Mouse (Mus musculus) thymus, postnatal 4 days (tissue): ENCODE data around the gene Taok2.
A peak's percentile ranks its signal among the peaks of the same experiment; 100 is the strongest.

Source experiments
- DNase-seq: peaks from one replicate; pipeline ENCODE4 v3.0.0; 2021

Taok2 gene

DNA sequence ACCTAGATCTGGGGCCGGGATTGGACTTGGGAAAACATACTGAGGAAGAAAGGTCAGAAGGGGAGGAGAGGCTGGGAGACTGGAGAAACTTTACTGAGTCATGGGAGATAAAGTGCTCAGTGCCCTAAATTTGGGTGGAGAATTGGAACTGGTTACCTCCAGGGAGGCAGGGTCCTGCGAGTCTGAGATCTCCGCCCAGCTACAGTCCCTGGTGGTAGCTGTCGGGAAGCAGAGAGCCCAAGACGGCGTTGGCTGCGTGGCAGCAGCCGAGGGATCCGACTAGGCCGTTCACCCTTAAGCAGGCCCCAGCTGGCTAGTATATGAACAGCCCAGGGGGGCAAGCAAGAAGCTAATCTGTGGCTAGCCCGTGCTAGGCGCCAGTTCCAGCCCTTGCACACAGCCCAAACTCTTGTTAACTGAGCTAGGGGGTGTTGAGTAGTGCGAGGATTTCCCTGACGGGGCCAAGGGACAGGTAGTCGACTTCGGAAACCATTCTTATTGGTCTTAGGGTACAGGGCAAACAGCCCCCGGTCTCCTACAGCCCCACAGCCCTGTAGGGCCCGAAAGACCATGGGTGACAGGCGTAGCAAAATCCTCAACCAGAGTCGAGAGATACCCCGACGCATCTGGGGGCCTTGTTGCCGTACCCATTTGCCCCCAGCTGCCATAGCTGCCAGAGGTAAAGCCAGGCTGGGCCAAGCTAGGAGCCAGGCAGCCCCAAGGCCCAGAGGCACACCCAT lies 14.6 kb downstream of the Taok2 start:
- DNase-seq, result no peak

DNA sequence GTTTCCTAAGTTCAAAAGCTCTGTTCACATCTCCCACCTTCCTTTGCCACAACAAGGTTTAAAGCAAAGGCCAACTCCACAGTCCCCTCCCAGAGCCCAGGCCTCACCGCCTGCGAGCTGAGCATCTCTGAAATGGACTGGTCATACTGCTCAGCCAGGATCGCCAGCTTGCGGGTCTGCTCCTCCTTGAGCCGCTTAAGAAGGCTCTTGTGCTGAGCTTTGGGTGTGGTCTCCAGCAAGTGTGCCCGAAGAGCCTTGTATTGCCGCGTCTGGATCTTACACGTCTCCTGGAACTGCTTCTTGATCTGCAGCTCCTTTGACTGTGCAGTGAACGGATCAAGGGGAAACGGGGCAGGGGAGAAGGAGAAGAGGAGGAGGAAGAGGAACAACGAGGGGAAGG lies 16.5 kb downstream of the Taok2 start:
- DNase-seq, result no peak

DNA sequence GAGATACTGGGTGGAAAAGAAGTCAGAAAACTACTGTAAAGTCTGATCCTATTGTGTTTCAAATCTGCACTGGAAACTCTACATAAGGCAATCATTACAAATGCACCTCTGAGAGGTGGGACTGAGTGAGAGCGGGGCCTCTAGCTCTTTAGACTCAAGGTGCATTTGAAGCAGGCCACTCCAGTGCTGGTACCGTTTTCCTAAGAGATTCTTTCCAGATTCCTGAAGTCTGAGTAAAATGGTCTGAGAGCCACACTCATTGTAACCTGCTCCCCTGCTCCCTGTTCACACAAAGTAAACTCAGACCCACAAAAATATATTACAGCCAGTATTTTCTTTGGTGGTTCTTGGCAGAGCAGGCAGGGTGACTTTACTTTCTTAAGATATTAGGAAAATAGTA lies 17.0 kb downstream of the Taok2 start:
- no peak for DNase-seq

DNA sequence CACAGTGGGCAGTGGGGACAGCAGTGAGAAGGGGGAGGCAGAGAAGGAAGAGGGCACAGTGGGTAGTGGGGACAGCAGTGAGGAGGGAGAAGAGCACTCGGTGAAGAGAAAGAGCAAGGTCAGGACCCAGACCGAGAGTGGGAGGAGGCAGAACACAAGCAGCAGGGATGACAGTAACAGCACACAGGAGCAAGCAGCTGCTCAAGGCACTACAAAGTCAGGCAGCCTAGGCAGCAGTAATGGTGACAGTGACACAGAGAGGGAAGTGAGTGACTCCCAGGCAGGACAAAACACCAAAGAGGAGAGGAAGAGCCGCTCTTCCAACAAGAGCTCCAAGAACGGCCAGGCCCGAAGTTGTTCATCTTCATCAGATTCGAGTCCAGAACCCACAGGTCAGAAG lies 20.7 kb downstream of the Taok2 start:
- no peak for DNase-seq

DNA sequence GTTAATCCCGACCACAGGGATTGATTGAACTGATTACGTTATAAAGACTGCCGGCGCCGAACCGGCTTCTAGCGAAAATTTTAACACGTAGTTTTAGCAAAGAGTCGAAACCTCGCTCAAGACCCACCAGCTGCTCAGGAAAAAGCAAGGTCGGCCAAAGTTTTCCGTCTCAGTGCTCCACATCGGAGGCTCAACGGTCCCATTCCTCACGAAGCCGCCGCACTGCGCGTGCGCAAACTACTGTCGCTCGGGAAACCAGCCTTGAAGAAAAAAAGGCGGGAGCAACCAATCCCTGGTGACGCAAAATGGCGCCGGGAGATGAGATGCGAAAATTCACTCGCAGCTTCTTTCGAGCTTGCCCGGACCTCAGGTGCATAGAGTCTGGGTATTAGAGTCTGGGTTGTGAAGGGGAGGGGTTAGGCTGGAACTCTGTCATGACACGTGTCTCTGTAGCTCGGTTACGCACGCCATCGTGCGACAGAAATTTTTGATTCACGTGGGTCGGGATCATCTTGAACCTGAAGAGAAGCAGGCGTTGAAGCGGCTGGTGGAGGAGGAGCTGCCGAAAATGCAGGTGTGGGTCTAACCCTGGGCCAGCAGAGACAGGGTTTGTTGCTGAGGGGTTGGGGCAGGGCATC lies 22.2 kb downstream of the Taok2 start, which contains the start of gene Ino80e:
Gene Ino80e (minus strand): TSS at position 231 of the 638 bp plus-strand sequence.
- peak; percentile 95 for DNase-seq

DNA sequence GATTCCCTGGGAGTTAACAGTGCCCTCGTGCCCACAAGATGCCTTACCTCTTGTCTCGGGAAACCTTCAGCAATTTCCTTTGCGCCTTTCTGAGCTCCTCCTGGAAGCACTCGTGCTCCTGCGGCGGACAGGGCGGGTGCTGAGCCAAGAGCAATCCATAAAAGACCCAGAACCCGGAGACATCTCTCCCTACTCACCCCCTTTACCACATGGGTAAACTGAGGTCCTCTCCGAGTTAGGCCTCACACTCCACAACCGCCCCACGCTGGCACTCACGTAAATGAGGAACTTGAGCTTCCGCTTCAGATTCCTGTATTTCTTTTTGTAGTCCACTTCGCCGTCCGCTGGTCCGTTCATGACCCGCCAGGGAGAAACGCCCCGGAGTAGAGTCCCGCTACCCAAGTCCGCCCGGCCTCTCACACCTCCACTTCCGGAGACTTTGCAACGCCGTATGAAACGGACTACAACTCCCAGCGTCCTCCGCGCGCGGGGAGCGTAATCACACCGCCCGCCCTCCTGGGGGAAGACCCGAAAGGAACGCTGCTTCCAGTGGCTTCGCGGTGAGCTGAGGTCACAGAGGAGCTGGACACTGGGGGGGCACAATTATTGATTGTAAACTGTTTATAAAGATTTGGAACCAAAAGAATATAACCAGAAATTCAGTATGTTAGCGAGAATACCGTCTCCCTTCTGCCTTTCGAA lies 22.9 kb downstream of the Taok2 start, which contains the start of gene Hirip3:
Gene Hirip3 (plus strand): TSS at position 544 of the 702 bp plus-strand sequence.
- peak; percentile 96 for DNase-seq

DNA sequence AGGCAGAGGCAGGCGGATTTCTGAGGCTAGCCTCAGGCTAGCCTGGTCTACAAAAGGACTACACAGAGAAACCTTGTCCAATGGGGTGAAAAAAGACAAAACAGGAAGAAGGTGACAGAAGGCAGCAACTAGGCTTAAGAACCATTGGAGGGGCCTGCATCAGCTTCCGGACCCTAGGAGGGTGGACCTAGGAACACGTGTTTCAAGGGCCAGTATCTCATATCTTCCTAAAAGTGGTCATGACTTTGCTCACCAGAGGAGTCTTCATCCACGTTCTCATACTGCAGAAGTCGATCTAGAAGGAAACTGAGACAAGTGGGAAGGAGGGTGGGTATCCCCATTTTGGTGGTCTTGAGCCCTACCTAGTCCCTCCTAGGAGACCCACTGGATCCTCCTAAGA lies 23.5 kb downstream of the Taok2 start:
- no peak for DNase-seq

DNA sequence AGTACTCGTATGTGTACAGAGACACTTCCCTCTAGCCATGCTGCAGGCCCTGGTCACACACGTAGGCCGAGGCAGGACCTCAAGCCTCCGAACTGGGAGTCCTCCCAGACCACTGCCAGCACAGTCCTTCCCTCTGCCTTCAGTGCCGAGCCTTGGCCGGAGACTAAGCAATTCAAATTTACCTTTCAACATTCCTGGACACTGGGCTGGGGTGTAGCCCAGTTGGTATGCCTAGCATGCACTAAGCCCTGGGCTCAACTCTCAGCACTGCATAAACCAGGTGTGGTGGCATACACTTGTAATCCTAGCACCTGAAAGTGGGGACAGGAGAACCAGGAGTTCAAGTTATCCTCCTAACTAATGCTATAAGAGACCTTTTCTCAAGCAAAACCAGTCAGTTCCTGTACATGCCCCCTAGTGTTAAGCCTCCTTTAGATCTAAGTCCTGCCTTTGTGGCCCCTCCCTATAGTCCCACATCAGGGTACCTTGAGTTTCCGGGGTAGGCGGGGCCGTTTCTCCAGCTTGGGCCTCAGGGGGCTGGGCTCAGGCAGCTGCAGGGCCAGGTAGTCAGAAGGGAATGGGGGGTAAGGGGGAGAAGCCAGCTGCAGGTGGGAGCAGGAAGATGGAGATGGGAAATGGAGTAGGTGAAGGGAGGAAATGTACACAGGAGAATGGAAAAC lies 27.6 kb downstream of the Taok2 start:
- DNase-seq, result peak; percentile 76

DNA sequence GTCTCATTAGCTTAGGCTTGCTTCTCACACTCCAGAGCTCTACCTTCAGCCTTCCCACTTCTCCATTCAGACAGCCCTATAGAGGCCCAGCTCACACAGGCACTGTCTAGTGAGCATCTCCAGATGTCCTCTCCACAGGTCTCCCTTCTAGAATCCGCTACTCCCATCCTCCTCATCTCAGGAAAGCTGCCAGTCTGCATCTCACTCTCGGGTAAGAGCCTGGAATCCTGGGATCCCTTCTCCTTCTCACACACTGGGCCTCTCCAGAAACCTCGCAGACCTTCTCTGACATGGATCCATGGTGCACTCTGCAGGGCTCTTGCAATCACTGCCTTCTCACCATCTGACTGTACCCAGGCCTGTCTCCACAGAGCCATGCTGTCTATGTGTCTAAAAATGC lies 28.9 kb downstream of the Taok2 start:
- DNase-seq, result no peak

DNA sequence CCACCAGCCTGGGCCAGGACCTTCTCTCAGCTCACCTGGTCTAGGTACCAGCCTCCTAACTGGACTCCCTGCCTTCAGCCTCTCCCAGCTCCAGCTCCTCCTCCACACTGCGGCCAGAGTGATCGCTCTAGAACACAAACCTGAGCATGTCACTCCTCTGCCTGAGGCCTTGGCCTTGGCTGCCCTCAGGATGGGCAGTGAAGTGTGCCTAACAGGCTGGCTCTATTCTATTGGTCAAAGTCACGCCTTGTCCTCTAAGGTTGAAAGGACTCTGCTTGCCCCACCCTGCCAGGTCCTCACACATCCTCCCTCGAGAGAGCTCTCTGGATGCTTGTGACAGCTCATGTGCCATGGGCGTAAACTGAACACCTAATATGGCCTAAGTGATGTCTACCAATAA lies 31.0 kb downstream of the Taok2 start:
- DNase-seq, result no peak

DNA sequence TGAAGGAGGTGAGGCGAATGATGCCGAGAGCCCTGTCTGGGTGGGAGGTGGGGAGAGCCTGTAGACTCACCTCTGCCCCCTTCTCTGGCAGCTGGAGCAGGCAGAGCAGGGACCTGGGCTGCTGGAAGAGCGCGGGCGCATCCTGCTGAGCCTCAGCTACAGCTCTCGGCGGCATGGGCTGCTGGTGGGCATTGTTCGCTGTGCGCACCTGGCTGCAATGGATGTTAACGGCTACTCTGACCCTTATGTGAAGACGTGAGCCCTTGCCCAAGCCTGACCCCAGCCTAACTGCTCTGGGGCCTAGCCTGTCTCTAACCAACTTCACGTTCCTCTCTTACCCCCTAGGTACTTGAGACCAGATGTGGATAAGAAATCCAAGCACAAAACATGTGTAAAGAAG lies 33.3 kb downstream of the Taok2 start:
- no peak for DNase-seq

DNA sequence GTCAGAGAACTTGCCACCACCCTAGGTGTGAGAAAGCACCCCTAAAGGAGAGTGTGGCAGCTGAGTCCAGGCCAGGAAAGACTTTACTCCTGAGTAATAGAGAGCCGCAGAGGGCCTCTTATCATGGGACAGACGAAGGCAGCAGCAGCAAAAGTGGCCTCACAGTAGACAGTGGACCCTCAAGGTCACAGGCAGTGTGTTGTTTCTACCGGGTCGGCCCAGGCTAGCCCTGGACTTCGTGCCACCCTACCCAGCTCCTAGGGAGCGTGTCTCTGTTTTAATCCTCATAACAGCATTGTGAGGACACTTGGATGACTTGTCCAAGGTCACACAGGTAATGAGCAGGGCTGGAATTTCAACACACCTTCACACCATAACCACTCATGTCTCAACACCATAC lies 34.3 kb downstream of the Taok2 start:
- DNase-seq, result no peak

DNA sequence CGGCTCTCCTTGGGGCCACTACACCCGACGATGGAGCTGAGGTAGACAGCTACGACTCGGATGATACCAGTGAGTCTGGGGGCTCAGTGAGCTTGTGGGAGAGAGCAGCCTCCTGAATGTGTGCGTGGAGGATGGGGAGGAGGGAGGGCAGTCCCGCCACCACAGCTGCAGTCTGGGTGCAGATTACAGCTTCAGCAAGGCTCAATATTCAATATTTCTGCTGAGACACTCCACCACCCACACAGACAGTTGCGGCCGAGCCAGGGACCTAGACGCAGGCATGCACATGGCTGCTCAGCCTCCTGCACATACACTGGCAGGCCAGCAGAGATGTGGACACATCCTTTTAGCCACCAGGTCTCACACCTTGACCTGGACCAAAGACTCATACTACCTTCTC lies 35.7 kb downstream of the Taok2 start:
- DNase-seq, result no peak

DNA sequence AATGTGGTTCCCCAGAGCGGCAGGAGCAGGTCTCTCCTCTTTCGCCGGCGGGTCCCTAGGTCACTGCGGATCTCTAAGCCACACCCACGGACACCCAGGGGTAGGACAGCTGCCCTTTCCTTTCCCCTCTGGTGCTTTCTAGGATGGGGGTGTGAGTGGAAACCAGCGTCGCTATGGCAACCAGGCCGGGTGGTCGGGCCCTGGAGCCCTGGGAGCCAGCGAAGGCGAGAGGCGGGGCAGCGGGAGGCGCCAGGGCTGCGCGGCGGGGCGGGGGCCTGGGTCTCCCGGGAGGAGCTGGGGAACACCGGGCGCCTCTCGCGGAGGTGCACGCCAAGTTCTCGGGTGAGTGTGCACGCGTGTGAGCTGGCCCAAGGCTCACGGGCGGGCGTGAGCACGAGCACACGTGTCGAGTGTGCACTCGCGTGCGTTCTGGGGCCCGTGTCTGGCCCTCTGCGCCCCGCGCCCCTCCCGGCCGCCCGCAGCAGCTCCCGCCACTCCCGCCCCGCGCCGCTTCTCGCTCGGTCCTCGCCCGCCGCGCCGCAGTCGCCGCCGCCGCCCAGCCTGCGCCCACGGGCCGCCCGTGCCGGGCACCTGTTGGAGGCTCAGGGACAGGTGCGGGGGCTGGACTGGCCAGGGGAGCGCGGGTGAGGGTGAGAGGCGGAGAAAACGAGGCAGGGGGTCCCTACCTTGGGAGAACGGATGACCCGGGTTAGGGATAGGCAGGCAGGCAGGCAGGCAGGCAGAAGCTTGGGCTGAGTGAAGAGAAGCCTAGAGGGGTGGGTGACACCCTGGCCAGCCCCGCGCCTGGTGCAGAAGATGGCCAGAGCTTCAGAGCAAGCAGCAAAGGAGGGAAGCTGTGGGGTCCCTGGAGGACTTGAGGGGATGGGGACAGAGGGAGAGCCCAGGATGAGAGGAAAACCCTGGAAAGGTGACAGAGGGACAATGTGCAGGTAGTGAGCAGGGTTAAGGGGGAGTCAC lies 36.8 kb downstream of the Taok2 start:
- DNase-seq, result peak; percentile 41

DNA sequence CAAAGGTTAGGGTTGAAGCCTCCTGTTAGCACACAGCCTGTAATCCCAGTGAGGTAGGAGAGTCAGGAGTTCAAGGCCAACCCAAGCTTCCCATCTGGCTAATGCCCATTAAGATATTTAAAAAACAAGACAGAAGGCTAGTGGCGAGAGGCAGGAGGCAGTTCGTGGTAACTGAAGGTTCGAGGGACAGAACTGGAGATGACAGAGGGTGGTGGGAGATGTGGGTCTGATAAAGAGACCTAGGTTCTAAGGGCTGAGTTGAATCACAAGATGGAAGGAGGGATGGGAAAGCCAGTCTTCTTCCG lies 37.4 kb downstream of the Taok2 start, which contains the start of gene Doc2a:
Gene Doc2a (plus strand): TSS at position 301 of the 305 bp plus-strand sequence.
- DNase-seq, result no peak

DNA sequence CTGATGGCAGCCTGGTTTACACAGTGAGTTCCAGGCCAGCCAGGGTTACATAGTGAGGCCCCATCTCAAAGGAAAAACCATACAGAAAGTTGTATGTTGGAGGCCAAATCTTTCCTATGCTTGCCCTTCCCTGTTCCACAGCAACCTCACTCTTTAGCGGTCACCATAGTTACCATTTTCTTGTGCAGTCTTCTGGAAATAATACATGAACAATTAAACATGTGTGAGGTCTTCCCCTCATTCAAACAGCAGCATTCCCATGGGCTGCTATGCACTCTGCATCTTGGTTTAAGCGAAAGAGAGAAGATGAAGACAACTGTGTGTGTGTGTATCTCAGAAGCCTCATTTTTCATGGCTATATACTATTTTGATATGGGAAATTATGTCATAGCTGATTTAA lies 39.0 kb downstream of the Taok2 start:
- DNase-seq, result no peak

DNA sequence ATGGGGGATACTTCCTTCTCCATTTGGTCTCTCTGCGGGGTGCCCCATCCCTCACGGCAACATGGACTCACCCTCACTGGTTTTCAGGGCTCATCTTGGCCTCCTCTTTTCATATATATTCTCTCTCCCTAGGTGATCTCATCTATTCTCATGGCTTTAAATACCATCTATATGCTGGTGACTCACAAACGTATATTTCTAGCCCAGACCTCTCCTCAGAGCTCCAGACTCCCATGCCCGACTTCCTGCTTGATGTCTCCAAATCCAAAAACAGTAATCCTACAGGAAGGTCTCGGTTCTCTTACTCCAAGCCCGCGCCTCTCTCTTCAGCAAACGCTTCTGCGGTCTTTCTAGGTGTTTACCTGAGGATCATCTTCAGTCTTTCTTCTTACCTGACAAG lies 41.2 kb downstream of the Taok2 start:
- DNase-seq, result no peak

DNA sequence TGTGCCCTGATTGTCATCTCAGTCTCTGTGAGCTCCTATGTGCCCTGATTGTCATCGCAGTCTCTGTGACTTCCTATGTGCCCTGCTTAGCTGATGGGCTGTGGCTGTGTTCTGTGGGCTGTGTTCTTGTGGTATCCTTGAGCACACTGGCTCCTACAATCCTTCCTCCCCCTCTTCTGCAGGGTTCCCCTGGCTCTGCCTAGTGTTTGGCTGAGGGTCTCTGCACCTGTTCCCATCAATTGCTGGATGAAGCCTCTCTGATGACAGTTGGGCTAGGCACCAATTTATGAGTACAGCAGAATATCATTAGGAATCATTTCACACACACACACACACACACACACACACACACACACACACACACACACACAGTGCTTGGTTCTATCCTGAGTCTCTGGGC lies 51.2 kb downstream of the Taok2 start:
- no peak for DNase-seq

DNA sequence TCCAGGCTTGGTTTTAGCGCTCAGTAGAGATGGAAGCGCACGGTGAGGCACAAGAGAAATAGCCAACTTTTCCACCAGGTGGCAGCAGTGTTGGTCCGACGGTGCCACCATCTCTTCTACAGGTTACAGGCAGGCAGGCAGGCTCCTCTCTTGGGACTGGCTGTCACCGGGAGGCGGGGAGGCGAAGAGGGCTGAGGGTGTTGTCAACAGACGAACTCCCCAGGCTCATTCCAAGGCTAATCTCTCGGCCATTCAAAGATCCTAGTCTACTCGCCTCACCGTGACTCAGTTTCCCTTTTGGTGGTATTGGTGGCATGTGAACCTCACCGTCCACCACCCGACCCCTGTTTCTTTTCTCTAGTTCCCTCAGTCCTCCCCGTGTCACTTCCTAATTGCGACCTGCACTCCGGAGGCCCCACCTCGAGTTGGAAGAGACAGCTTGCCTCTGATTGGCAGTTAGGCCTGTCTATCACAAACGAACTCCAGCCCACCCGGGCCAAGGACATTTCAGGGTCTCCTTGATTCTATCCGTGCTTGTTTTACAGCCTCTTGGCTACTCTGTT lies 52.4 kb downstream of the Taok2 start:
- DNase-seq, result peak; percentile 91

DNA sequence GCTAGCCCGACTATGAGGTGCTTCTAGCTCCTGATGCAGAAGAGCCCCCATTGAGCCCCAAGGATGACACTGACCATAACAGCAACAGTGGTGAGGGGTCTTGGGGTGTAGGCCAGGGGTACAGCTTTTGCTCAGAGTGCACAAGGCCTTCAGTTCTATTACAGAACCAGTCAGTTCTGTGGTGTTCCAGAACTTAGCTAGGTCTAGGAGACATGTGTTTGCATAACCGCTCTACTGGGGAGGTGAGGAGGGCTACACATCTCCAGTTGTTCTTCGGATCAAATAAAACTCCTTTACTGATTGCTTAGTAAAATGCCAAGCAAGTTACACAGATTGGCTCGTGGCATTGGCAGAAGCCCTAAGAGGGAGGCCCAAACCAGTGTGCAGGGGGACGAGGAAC lies 53.0 kb downstream of the Taok2 start, which contains the start of gene 4930451I11Rik:
Gene 4930451I11Rik (minus strand): TSS at position 101 of the 400 bp plus-strand sequence.
- no peak for DNase-seq

DNA sequence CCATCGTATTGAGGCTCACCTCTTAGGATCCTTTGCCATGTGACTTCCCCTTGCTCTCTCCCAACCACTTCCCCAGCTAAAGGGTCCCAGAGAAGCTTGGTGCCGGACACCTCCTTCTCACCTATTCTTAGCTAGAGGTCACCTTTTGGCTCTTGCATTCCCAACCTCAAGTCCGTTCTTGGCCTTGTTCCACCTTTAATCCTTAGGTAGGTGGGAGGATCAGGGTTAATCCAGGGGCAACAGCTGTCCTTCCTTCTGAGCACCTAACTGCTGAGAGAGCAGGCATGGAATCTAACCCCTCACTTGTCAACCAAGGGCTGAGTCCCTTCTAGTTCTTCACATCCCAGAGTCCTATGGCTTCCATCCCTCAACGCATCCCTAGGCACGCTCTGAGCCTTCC lies 58.6 kb downstream of the Taok2 start:
- DNase-seq, result no peak

DNA sequence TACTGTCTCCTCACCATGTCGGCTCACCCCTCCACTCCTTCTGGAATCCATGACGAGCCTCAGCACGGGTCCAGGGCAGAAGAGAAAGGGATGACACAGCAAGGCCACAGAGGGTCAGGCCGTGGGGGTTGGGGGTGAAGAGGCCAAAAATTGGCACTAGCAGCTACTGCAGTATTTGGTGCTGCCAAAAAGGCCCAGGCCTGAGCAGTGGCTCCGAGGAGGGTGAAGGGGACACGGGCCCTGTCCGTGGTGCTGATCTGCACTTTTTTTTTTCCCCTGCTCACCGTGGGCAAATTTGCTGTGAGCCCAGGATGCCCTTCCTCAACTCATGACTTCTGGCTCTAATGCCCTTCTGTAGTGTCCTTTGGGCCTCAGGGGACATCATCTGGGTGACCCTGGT lies 59.1 kb downstream of the Taok2 start:
- DNase-seq, result peak; percentile 66
